Mouse (Mus musculus) heart, postnatal 25 days (tissue): Measurements from ENCODE around the gene Plod3. TPM values are rescaled to one million over a fixed set of nuclear protein-coding genes. Genes with fewer than 3 reads are reported as not detected.

Source experiments
- DNase-seq: peaks from one replicate; pipeline ENCODE4 v3.0.0; 2022; ENCODE audit warnings: low spot score
- intact Hi-C: fragments of 180-260 bp; cut with DNase I; formaldehyde crosslinking; loops from one replicate; pipeline ENCODE4 v1.15.1; 2025
- total RNA-seq, 2 experiments: library from RNA; stranded (reverse); gene quantifications; 2 replicates each; pipeline ENCODE4 v1.2.3; 2021

Gene Plod3
- total RNA-seq, 2 experiments from 2014 or later: 37.5 to 40.4 TPM

DNA sequence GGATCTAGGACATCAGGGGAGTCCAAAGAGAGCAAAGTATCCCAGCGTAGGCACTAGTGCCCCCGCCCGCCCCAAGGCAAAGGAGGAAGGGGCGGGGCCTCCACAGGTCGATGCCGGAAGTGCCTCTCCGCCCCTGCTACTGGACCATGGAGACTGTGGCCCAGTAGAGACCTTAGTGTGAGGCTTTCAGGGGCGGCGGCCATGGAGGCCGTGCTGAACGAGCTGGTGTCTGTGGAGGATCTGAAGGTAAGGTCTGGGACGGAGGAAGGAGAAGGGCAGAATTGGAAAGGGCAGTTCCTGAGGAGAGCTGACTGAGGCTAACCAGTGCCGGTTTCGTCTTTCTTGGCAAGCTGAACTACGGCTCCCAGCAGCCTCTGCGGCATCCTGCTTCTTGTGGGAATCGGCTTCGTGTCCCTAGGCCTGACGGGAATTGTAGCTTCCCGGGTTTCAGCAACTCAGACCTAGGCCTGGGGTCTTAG, 24.8 kb upstream of the Plod3 start:
- peak; percentile 86 for DNase-seq
- intact Hi-C loops: loop anchor here (2.0 kb wide), 1 partner anchor 25 kb away; the partner anchor contains the start of gene Plod3

DNA sequence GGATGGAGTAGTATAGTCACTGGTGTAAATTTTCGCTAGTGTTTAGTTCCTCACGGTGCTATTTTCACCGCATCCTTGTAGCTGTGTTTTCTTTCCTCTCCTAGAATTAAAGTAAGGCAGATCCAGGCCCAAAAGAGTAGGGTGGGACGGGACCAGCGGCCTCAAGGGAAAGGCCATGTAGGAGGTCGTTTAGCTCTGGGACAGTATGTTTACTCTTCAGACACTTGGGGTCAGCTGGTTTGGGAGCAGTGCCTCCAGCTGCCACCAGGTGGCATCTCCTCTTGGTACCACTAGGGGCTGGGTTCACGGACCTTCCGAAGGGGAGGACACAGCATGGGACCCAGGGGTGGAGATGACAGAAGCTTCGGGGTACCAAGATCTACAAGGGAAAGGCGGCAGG, 24.3 kb upstream of the Plod3 start:
- intact Hi-C loops: loop anchor here (2.0 kb wide), 1 partner anchor 24 kb away; the partner anchor contains the start of gene Plod3

GRCm38 (mm10) chr5:136962966-136963540, 23.8 kb upstream of the Plod3 start:
- intact Hi-C loops: loop anchor here (2.0 kb wide), 1 partner anchor 24 kb away; the partner anchor contains the start of gene Plod3
- DNase-seq: no peak

More for the DNA sequence above, 24.3 kb upstream of the Plod3 start:
- DNase-seq: peak; percentile 58

DNA sequence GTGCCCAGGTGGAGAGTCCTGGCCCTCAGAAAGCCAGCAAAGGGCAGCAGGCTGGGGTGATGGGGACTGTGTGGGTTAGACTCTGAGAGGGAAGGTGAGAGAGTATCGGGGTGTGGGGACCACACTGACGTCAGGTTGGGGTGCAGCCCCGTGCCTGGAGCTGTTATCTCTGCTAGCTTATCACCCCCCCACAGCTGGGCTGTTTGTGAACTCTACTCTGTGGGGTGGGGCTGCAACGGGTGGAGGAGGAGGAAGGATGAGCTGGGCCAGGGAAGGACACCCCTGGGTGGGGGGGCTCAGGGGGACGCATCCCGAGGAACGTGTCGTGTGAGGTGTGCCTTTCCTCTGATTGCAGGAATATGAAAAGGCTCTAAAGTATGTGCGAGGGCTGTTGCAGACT, 21.6 kb upstream of the Plod3 start:
- DNase-seq: no peak
- intact Hi-C loops: no loop called here

DNA sequence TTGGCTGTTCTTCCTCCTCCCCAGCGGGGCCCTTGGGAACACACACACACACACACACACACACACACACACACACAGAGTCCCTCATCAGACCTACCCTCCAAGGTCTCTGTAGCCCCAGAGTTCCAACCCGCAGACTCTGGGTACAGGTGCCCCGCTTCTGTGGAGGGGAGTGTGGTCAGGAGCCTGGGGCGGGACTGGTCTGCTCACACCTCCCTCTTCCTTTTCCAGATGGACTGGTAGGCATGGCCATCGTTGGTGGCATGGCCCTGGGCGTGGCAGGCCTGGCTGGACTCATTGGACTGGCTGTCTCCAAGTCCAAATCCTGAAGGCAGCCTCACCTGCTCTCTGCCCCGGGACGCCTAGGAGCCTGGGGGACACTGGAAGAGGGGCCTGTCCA, 21.1 kb upstream of the Plod3 start:
- intact Hi-C loops: no loop called here
- DNase-seq: no peak

DNA sequence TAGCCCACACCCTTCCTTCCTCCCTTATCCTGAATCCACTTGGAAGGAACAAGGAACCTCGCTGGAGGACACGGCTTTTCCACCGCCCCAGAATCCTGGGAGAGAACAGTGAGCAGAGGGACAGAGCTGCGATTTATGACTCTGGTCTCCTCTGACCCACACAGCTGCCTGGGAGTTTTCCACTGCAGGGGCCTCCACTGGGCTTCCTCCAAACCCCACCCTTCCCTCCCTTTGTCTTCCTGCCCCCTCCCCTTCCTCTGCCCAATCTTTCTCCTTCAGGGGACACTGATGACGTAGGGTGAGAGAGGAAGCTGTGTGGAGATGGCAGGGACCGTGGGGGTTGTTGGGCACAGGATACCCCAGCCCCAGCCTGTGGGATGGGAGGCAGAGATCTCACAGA, 20.5 kb upstream of the Plod3 start, which contains the start of gene Cldn15:
TSS of gene Cldn15 (plus strand) at position 286 of the 400 bp plus-strand sequence.
- intact Hi-C loops: no loop called here
- DNase-seq: peak; percentile 44

- intact Hi-C loops: no loop called here
- DNase-seq: no peak
Measured at GRCm38 (mm10) chr5:136966861-136967455, 19.9 kb upstream of the Plod3 start.

DNA sequence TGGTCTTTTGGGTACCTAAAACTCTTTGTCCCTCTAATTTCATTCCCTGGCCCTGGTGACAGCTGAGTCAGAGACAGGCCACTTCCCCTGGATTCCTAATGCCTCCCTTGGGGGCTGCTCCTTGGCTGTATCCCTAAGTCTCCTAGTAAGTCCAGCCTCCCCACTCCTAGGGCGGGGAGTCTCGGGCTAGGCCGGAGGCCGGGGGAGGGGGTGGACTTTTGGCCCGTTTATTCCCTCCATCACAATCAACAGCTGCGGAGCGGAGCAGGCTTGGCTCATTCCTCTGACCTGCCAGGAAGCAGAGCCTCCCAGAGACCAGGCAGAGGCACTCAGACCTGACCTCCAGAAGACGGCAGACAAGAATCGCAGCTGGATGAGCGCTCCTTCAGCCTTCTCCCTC, 19.2 kb upstream of the Plod3 start:
- peak; percentile 82 for DNase-seq
- intact Hi-C loops: no loop called here

DNA sequence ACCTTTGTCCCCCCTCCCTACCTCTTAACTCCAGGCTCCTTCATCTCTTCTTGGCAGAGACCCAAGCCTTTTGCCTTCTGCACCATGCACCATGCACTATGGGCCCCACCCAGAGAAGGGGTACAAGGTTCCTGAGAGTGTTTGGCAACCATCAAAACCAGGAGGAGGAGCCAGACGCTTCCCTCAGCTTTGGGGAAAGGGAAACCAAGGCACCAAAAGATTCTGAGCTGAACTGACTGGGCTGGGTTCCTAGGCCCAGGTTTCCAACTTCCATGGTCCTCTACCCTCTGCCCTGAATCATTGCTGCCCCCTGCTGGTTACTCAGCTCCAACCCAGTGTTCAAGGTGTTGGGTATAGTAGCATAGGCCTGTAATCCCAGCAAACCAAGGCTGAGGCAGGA, 16.1 kb upstream of the Plod3 start:
- intact Hi-C loops: loop anchor here (1.0 kb wide), 1 partner anchor 41 kb away; no protein-coding TSS in a partner anchor
- peak; percentile 48 for DNase-seq

DNA sequence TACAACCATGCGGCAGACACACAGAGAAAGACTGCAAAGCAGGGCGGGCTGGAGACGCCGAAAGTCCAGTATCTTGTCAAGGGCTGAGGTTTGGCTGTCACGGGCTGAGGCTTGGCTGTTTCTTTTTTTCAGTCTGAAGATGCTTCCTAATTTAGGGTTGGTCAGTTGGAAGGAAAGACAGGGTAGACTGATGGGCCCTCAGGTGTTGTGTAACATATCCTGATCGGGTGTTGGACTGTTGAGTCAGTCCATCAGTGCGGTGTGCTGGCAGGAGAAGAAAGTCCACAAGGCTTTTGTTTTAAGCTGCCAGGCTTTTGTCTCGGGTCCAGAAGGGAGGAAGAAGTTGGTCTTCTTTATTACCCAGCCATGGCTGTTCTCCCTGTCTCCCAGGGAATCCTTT, 13.1 kb upstream of the Plod3 start:
- intact Hi-C loops: no loop called here
- DNase-seq: no peak

- intact Hi-C loops: no loop called here
- DNase-seq: no peak
Measured at GRCm38 (mm10) chr5:136977769-136978168, 9.1 kb upstream of the Plod3 start.

GRCm38 (mm10) chr5:136979762-136980161, 7.1 kb upstream of the Plod3 start:
- intact Hi-C loops: no loop called here
- DNase-seq: no peak

DNA sequence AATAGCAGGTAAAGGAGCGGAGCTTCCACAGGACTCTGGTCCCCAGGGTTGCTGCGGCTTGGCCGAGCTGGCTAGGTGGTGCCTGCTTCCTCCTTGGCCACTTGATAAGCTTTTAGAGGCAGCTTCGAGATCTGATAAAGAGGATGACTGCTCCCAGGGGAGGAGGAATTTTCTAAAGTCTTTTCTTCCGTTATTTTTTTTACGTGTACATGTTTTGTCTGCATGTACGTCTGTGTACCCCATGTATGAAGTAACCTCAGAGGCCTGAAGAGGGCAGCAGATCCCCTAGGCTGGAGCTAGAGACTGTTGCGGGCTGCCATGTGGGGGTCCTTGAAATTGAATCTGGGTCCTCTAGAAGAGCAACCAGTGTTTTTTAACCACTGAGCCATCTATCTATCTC, 5.8 kb upstream of the Plod3 start:
- no peak for DNase-seq
- intact Hi-C loops: no loop called here

- no peak for DNase-seq
- intact Hi-C loops: no loop called here
Measured at GRCm38 (mm10) chr5:136982338-136982930, 4.4 kb upstream of the Plod3 start.

GRCm38 (mm10) chr5:136984828-136985227, 2.0 kb upstream of the Plod3 start:
- intact Hi-C loops: loop anchor here (5.0 kb wide), 1 partner anchor 792 kb away; the partner anchor contains the start of gene Ppp1r35
- DNase-seq: no peak

GRCm38 (mm10) chr5:136987138-136987933, 517 bp downstream of the Plod3 start:
- intact Hi-C loops: loop anchor here (2.0 to 5.0 kb wide), 2 partner anchors 25 to 790 kb away; partner anchors contain the start of gene Ppp1r35
- DNase-seq: peak; percentile 81

- DNase-seq: no peak
- intact Hi-C loops: loop anchor here (2.0 to 5.0 kb wide), 2 partner anchors 25 to 789 kb away; partner anchors contain the start of gene Ppp1r35
Measured at GRCm38 (mm10) chr5:136987934-136988271, 1.1 kb downstream of the Plod3 start, which contains the start of gene Znhit1. Gene Znhit1 (minus strand): TSS chr5:136988021.

DNA sequence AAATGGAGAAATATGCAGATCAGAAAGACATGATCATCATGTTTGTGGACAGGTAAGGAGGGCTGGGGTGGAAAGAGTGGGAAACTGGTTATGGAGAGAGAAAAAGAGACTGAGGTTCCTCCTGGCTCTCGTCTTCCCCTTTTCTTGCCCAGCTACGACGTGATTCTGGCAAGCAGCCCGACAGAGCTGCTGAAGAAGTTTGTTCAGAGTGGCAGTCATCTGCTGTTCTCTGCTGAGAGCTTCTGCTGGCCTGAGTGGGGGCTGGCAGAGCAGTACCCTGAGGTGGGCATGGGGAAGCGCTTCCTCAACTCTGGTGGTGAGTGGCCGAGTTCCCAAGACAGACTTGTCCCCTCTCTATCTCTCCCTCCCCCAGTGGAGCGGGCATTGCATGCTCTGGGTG, 1.6 kb downstream of the Plod3 start:
- intact Hi-C loops: loop anchor here (5.0 kb wide), 1 partner anchor 789 kb away; the partner anchor contains the start of gene Ppp1r35
- no peak for DNase-seq

DNA sequence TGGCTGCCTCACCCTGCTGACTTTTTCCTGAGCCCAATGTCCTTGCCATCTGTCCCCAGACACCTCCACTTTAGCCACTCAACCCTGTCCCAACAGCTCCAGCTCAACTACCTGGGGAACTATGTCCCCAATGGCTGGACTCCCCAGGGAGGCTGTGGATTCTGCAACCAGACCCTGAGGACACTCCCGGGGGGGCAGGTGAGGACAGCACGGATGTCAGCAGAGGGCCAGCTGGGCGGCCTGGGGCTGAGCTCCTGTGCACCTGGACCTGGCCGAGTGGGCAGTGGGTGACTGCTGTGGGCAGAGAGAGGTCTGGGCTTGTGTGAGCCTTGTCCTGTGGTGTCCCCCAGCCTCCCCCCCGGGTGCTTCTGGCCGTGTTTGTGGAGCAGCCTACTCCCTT, 3.0 kb downstream of the Plod3 start:
- intact Hi-C loops: loop anchor here (5.0 kb wide), 1 partner anchor 788 kb away; the partner anchor contains the start of gene Ppp1r35
- DNase-seq: no peak

DNA sequence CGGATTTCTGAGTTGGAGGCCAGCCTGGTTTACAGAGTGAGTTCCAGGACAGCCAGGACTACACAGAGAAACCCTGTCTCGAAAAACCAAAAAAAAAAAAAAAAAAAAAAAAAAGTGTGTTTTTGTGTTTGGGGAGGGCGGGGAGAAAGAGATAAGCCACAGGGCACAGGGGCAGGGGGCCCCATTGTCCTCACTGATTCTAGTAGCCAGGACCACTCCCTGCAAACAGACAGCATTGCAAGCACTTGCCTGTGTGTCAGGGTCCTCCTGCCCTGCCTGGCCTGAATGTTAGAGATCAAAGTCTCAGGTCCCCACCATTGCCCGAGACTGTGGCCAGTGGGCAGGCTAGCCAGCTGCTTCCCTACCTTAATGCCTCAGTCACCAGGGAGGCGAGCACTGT, 12.6 kb downstream of the Plod3 start:
- no peak for DNase-seq
- intact Hi-C loops: no loop called here
